Mouse (Mus musculus): ENCODE data around the gene Tiam2. TPM values are rescaled to one million over a fixed set of nuclear protein-coding genes. Genes with fewer than 3 reads are reported as not detected.

Tiam2 gene
- polyA plus RNA-seq (2012; rRNA removed), result 0.58 and 0.95 TPM in 2 replicates

DNA sequence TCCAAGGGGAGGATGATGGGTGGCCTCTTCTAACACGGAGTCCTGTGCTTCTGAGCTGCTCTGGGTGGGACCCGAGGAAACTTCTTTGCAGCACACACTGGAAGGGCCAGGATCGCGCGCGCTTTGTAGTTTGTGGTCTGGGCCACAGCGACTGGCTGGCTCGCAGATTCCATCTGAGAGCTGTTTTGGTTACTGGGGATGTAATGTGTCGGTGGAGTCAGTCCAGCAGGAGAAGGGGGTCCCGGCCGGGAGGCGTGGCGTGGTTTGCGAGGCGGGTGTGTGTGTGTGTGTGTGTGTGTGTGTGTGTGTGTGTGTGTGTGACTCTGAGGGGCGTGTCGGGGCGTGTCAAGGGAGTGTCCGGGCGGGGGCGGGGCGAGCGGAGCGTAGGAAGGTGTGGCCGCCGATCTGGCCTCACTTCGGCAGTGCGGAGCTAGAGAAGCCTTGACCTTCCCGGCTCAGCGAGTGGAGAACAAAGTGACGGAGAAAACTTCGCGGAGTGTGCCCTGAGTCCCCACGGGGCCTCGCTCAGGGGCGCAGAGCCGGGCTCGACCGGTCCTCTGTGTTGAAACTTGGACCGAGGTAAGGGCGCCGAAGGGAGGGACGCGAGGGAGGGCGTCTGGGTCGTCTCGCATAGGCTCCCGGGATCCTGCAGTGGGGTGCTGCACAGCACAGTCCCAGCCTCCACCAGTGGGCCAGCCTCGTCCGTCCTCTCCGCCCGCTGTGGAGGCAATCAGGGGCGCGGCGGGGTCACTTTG is at the start of gene Tiam2:
Tiam2 (plus strand) TSS at position 426 of the 755 bp plus-strand sequence.
- under 1% methylated on average over 50 of the region's 55 CpGs for WGBS
- Histone ChIP-seq H3K27me3 (ENCODE audit: control insufficient read depth, insufficient read depth, low read length) (0 out of 2 replicates have a peak, but pooled peaks cover 6% of the 10 kb centered on the region), H3K36me3 (ENCODE audit: control insufficient read depth, insufficient read depth, low read length) (no peaks in the 10 kb centered on the region), H3K27ac (ENCODE audit: insufficient read depth, low read length) (no peak within 1 kb of the TSS), H3K4me1 (ENCODE audit: control insufficient read depth, insufficient read depth, insufficient read length) (0 out of 2 replicates have a peak, but pooled peaks cover 3% of the 10 kb centered on the region), H3K4me3 (ENCODE audit: extremely low read depth, insufficient read depth, insufficient read length) (peak within 1 kb of the TSS; percentile 52)
- peak in 1 of 2 experiments; percentile 4 for DNase-seq (ENCODE audit: low read depth in 1 of 2, low spot score in 2 of 2)
- no peak for TF ChIP-seq POLR2A (IDR thresholded peaks at IDR 0.05; ENCODE audit: low read depth, low read length)
- no peak for TF ChIP-seq CTCF (IDR thresholded peaks at IDR 0.05; ENCODE audit: extremely low read depth, insufficient read depth, insufficient read length, insufficient replicate concordance)

DNA sequence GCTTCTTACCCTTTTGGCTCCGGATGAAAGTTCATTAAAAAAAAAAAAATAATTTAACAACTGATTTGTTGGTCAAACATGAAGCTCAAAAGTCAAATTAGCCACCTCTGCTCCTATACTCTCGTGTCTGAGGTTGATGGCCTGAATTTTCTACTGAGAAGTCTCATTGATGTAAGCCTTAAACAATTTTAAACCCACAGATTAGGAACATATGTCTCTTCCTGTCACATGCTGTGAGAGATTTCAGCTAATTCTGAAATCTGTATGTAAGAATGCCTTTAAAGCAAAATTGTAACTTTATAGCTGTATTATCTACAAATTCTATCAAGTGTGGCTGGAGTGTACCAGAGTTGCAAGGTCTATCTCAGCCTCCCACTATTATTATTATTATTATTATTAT is 46.1 kb upstream of the Tiam2 start:
- WGBS, result 76% methylated on average over 2 of the region's 2 CpGs
- no peaks in the 10 kb centered on the region for H3K27me3 ChIP-seq (ENCODE audit: control insufficient read depth, insufficient read depth, low read length)
- TF ChIP-seq POLR2A (IDR thresholded peaks at IDR 0.05; ENCODE audit: low read depth, low read length), result no peak
- no peak for TF ChIP-seq CTCF (IDR thresholded peaks at IDR 0.05; ENCODE audit: extremely low read depth, insufficient read depth, insufficient read length, insufficient replicate concordance)
- no peak overlapping the region for H3K4me3 ChIP-seq (ENCODE audit: extremely low read depth, insufficient read depth, insufficient read length)
- DNase-seq (ENCODE audit: low read depth in 1 of 2, low spot score in 2 of 2), result no peak
- no peaks in the 10 kb centered on the region for H3K36me3 ChIP-seq (ENCODE audit: control insufficient read depth, insufficient read depth, low read length)
- no peak overlapping the region for H3K27ac ChIP-seq (ENCODE audit: insufficient read depth, low read length)
- no peaks in the 10 kb centered on the region for H3K4me1 ChIP-seq (ENCODE audit: control insufficient read depth, insufficient read depth, insufficient read length)

DNA sequence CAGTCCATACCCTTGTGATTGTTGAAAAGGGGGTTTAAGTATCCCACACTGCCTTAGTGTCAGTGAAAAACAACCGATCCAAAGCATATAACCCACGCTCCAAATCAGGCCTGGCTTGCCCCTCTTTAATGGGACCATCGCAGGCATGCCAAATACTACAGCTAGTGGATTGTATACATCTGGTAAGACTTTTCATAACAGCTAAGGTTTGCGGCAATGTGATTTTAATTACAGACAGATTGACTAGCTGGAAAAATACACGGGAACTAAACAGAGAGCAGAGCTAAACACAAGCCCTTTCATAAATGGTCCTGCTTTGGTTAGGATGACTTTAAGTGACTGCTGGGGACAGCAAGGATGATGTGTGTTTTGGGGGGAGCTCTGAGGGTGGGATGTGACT is 44.4 kb upstream of the Tiam2 start:
- no peak for DNase-seq (ENCODE audit: low read depth in 1 of 2, low spot score in 2 of 2)
- Histone ChIP-seq H3K36me3 (ENCODE audit: control insufficient read depth, insufficient read depth, low read length) (no peaks in the 10 kb centered on the region), H3K27ac (ENCODE audit: insufficient read depth, low read length) (no peak overlapping the region), H3K4me3 (ENCODE audit: extremely low read depth, insufficient read depth, insufficient read length) (no peak overlapping the region), H3K4me1 (ENCODE audit: control insufficient read depth, insufficient read depth, insufficient read length) (no peaks in the 10 kb centered on the region), H3K27me3 (ENCODE audit: control insufficient read depth, insufficient read depth, low read length) (no peaks in the 10 kb centered on the region)
- no peak for TF ChIP-seq CTCF (IDR thresholded peaks at IDR 0.05; ENCODE audit: extremely low read depth, insufficient read depth, insufficient read length, insufficient replicate concordance)
- WGBS, result 92% methylated on average over 5 of the region's 5 CpGs

DNA sequence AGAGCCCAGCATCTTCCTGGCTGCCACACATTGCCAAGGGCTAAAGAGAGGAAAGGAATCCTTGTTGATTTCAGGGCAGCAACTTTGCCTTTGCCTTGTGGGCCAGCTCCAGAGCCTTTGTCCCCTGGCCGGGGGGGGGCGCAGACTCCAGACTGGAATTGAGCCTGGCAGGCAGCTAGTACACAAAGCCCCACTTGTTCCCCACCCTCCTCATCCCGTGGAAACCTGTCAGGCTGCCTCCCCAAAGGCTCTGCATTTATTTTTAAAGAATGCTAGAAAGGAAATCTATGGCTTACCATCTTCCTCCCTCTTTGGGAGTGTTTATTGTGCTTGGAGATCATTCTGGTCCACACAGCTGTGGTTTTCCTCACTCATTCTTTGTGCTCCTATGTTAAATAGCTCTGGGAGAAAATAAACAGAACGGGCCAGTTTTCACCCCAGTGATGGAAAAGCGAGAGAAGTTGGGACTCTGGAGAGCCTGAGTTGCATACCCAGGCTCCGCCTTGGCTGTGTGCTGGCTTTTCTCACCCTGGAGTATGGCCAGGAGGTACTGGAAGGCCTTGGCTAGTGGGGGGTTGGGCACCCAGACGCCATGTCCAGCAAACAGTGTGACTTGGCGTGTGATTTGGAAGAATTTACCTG is 41.2 kb upstream of the Tiam2 start:
- no peak overlapping the region for H3K4me3 ChIP-seq (ENCODE audit: extremely low read depth, insufficient read depth, insufficient read length)
- H3K27ac ChIP-seq (ENCODE audit: insufficient read depth, low read length), result no peak overlapping the region
- no peak for TF ChIP-seq POLR2A (IDR thresholded peaks at IDR 0.05; ENCODE audit: low read depth, low read length)
- no peak for TF ChIP-seq CTCF (IDR thresholded peaks at IDR 0.05; ENCODE audit: extremely low read depth, insufficient read depth, insufficient read length, insufficient replicate concordance)
- H3K4me1 ChIP-seq (ENCODE audit: control insufficient read depth, insufficient read depth, insufficient read length), result no peaks in the 10 kb centered on the region
- no peaks in the 10 kb centered on the region for H3K27me3 ChIP-seq (ENCODE audit: control insufficient read depth, insufficient read depth, low read length)
- no peak for DNase-seq (ENCODE audit: low read depth in 1 of 2, low spot score in 2 of 2)
- WGBS, result 76% methylated on average over 8 of the region's 8 CpGs
- no peaks in the 10 kb centered on the region for H3K36me3 ChIP-seq (ENCODE audit: control insufficient read depth, insufficient read depth, low read length)

DNA sequence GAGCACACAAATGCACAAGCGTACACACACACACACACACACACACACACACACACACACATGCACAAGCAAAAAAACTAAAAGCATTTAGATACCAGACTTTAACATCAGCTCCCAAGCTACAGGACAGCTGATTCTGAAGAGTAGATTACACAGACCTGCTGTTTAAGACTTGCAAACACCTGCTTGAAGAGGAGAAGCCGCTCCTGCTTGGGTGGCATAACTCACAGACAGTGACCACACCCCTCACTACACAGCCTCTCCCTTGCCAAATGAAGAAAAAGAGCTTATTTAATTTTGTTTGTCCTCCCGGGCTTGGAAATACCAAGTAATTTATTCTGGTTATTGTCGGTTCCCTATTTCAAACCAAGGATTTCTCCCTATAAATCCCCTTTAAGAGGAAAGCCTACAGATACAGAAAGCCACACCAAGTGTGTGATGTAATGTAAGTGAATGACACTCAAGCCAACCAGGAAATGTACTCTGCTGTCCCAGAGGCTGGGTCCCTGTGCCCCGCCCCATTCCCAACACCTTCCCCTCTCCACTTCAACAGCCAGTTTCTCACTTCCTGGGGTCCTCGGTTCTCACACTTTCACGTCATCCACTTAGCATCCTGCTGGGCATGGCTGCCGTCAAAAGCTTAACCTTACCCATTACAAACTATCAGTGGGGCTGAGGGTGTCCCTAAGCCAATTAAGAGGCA is 40.1 kb upstream of the Tiam2 start:
- Histone ChIP-seq H3K4me1 (ENCODE audit: control insufficient read depth, insufficient read depth, insufficient read length) (no peaks in the 10 kb centered on the region), H3K36me3 (ENCODE audit: control insufficient read depth, insufficient read depth, low read length) (no peaks in the 10 kb centered on the region), H3K27me3 (ENCODE audit: control insufficient read depth, insufficient read depth, low read length) (no peaks in the 10 kb centered on the region), H3K27ac (ENCODE audit: insufficient read depth, low read length) (no peak overlapping the region), H3K4me3 (ENCODE audit: extremely low read depth, insufficient read depth, insufficient read length) (no peak overlapping the region)
- 83% methylated on average over 8 of the region's 8 CpGs for WGBS
- TF ChIP-seq CTCF (IDR thresholded peaks at IDR 0.05; ENCODE audit: extremely low read depth, insufficient read depth, insufficient read length, insufficient replicate concordance) (no peak), POLR2A (IDR thresholded peaks at IDR 0.05; ENCODE audit: low read depth, low read length) (no peak)
- no peak for DNase-seq (ENCODE audit: low read depth in 1 of 2, low spot score in 2 of 2)

DNA sequence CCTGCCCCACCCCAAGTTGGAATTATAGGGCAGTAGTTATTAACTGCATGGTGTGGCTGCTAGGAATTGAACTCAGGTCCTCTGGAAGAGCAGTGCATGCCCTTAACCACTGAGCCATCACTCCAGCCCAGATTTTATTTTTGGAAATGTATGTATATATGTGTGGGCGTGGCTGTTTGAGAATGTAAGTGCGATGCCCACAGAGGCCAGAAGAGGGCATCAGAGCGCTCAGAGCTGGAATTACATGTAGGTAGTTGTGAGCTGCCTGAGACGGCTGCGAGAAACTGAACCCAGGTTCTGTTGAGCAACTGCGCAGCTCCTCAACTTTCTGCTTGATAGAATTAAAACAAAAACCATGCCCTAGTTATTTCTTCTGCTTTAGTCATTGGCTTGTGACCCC is 38.0 kb upstream of the Tiam2 start:
- no peaks in the 10 kb centered on the region for H3K27me3 ChIP-seq (ENCODE audit: control insufficient read depth, insufficient read depth, low read length)
- DNase-seq (ENCODE audit: low read depth in 1 of 2, low spot score in 2 of 2), result peak; percentile 12 to 29
- no peak overlapping the region for H3K27ac ChIP-seq (ENCODE audit: insufficient read depth, low read length)
- H3K36me3 ChIP-seq (ENCODE audit: control insufficient read depth, insufficient read depth, low read length), result no peaks in the 10 kb centered on the region
- no peaks in the 10 kb centered on the region for H3K4me1 ChIP-seq (ENCODE audit: control insufficient read depth, insufficient read depth, insufficient read length)
- WGBS, result 16% methylated on average over 6 of the region's 6 CpGs
- no peak overlapping the region for H3K4me3 ChIP-seq (ENCODE audit: extremely low read depth, insufficient read depth, insufficient read length)
- TF ChIP-seq POLR2A (IDR thresholded peaks at IDR 0.05; ENCODE audit: low read depth, low read length) (no peak), CTCF (IDR thresholded peaks at IDR 0.05; ENCODE audit: extremely low read depth, insufficient read depth, insufficient read length, insufficient replicate concordance) (peak; percentile 38; the same call in 1 of the 2 replicates)
